Mouse (Mus musculus): ENCODE results near the gene Serbp1.

DNA sequence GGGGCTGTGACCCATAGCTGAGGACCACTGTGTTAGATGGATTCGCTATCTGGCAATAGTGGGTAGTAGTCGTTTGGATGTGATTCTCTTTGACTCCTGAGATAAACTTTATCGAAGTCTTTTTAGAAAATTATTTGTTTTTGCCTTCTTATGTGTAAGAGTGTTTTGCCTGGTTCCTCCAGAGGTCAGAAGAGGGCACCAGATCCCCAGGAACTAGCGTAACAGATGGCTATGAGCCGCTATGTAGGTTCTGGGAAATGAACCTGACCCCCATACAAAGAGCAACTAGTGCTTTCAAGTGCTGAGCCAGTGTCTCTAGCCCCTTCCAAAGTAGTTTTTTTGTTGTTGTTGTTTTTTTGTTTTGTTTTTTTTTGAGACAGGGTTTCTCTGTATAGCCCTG is 58.1 kb downstream of the Serbp1 start:
- TF ChIP-seq MYOG (IDR thresholded peaks at IDR 0.05; ENCODE audit: control insufficient read depth in 1 of 3, insufficient read depth in 1 of 3, insufficient read length in 2 of 3, low read depth in 2 of 3) (no peak), POLR2A (IDR thresholded peaks at IDR 0.05; ENCODE audit: insufficient read length, low read depth) (no peak), MAX (IDR thresholded peaks at IDR 0.05; ENCODE audit: low read depth) (no peak), E2F4 (IDR thresholded peaks at IDR 0.05; ENCODE audit: insufficient read depth) (no peak), MYOD1 (IDR thresholded peaks at IDR 0.05; ENCODE audit: control insufficient read depth in 1 of 3, insufficient read length in 2 of 3, low read depth in 2 of 3) (no peak), TCF12 (IDR thresholded peaks at IDR 0.05; ENCODE audit: insufficient read depth, poor library complexity, severe bottlenecking) (no peak), TCF3 (IDR thresholded peaks at IDR 0.05; ENCODE audit: insufficient read length, low read depth) (no peak)
